Mouse (Mus musculus) forebrain, embryonic 14.5 days (tissue): ENCODE measurements around the gene Rfx5. TPM values are rescaled to one million over a fixed set of nuclear protein-coding genes. Genes with fewer than 3 reads are reported as not detected.

Experiments
- ATAC-seq: fragments of 200-750 bp; cut with Nextera tagmentation; 2 replicates; pipeline ENCODE4 v1.8.0; 2017; ENCODE audit warnings: mild to moderate bottlenecking, moderate library complexity
- DNase-seq: peaks from one replicate; pipeline ENCODE4 v3.0.0-alpha.2; 2015; ENCODE audit warnings: low spot score
- H3K27ac ChIP-seq: fragments of 300-500 bp; sonication (generic); 2 replicates; pipeline ENCODE4 v1.5.1; 2014; ENCODE audit warnings: low read depth, mild to moderate bottlenecking, control low read depth, low read length, moderate library complexity
- H3K27me3 ChIP-seq: fragments of 300-500 bp; sonication (generic); replicated peaks from 2 replicates; pipeline ENCODE4 v1.6.1; 2014; ENCODE audit warnings: low read length, control low read depth, mixed read lengths; ENCODE audit not compliant: control insufficient read depth, insufficient read depth
- H3K36me3 ChIP-seq: fragments of 300-500 bp; sonication (generic); 2 replicates; pipeline ENCODE4 v1.6.1; 2014; ENCODE audit warnings: low read length, control low read depth; ENCODE audit not compliant: control insufficient read depth, insufficient read depth
- H3K4me1 ChIP-seq: fragments of 300-500 bp; sonication (generic); 2 replicates; pipeline ENCODE4 v1.6.1; 2014; ENCODE audit warnings: antibody characterized with exemption, low read length, control low read depth; ENCODE audit not compliant: control insufficient read depth, insufficient read depth
- H3K4me2 ChIP-seq: fragments of 300-500 bp; sonication (generic); 2 replicates; pipeline ENCODE4 v1.6.1; 2014; ENCODE audit warnings: mild to moderate bottlenecking, control low read depth, low read length
- H3K4me3 ChIP-seq: fragments of 300-500 bp; sonication (generic); 2 replicates; pipeline ENCODE4 v1.5.1; 2014; ENCODE audit warnings: low read depth, low read length, control low read depth
- H3K9ac ChIP-seq: fragments of 300-500 bp; sonication (generic); 2 replicates; pipeline ENCODE4 v1.6.1; 2014; ENCODE audit warnings: mild to moderate bottlenecking, low read length, control low read depth, moderate library complexity
- H3K9me3 ChIP-seq: fragments of 300-500 bp; sonication (generic); replicated peaks from 2 replicates; pipeline ENCODE4 v1.6.1; 2016; ENCODE audit warnings: low read length, control low read depth, mixed read lengths; ENCODE audit not compliant: control insufficient read depth
- WGBS: fragments of 180-500 bp; shearing (Covaris S2); extraction: QIAGEN DNeasy Blood & Tissue Kit; methylation state at CpG from one replicate; pipeline ENCODE4 v1.1.7; 2014; 5-methylcytosine and 5-hydroxymethylcytosine counted together
- polyA plus RNA-seq: library from polyadenylated mRNA; unstranded; fragments of >200 nt; fragmentation: Nextera tagmentation; extraction: Ambion mirVana; gene quantifications from 2 replicates; pipeline ENCODE4 v1.2.1, GENCODE M21; 2014

The Rfx5 gene
- polyA plus RNA-seq, 1 experiment from 2014 or later, result 5.6 TPM

- peaks cover 12% of the 10 kb centered on the region for H3K4me1 ChIP-seq
- H3K4me3 ChIP-seq, result no peak overlapping the region
- H3K36me3 ChIP-seq, result no peaks in the 10 kb centered on the region
- H3K27me3 ChIP-seq, result no peaks in the 10 kb centered on the region
- 80% methylated on average over 3 of the region's 3 CpGs for WGBS
- H3K9me3 ChIP-seq, result no peaks in the 10 kb centered on the region
- H3K9ac ChIP-seq, result no peak overlapping the region
- DNase-seq (no peak), ATAC-seq (no peak)
- H3K27ac ChIP-seq, result no peak overlapping the region
- no peak overlapping the region for H3K4me2 ChIP-seq
Measured at GRCm38 (mm10) chr3:94972552-94972951, 18.7 kb downstream of the Rfx5 start.

- no peaks in the 10 kb centered on the region for H3K36me3 ChIP-seq
- no peak overlapping the region for H3K4me2 ChIP-seq
- no peaks in the 10 kb centered on the region for H3K27me3 ChIP-seq
- no peak overlapping the region for H3K27ac ChIP-seq
- no peak for DNase-seq
- H3K9ac ChIP-seq, result no peak overlapping the region
- no peak for ATAC-seq
- H3K4me1 ChIP-seq, result peaks cover 12% of the 10 kb centered on the region
- H3K9me3 ChIP-seq, result no peaks in the 10 kb centered on the region
- peak overlapping the region; percentile 55; the same call in 1 of the 2 replicates for H3K4me3 ChIP-seq
- WGBS, result 83% methylated on average over 5 of the region's 5 CpGs
Measured at GRCm38 (mm10) chr3:94973620-94974019, 19.7 kb downstream of the Rfx5 start.

DNA sequence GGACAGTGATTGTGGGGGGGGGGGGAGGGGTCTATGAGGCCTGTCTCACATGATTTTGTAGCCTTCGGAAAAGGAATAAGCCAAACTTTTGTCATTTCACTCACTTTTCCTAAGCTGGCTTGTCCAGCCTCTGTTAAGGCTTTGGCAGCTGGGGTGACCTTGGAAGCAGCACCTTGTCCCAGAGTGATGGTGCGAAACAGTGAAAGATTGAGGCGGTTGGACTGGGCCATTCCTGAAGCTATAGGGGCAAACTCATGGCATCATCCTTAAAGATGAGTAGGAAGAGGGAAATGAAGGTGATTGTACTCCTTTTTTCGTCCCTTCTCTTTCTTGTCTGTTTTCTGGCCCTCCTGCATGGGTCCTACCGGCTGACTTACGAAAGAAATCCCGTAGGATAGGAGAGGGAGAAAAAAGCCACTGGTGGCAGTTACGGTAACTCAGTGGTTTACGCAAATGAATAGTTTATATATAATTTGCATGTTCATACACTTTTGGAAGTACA is 20.2 kb downstream of the Rfx5 start:
- no peaks in the 10 kb centered on the region for H3K36me3 ChIP-seq
- DNase-seq, result no peak
- peak overlapping the region; percentile 56 for H3K9ac ChIP-seq
- H3K27ac ChIP-seq, result 0 out of 2 replicates have a peak overlapping the region, but pooled peaks have one; percentile 86
- peak overlapping the region; percentile 64 for H3K4me2 ChIP-seq
- peak overlapping the region; percentile 55 for H3K4me3 ChIP-seq
- H3K27me3 ChIP-seq, result no peaks in the 10 kb centered on the region
- H3K4me1 ChIP-seq, result peaks cover 12% of the 10 kb centered on the region
- peak; percentile 30; the same call in 1 of the 2 replicates for ATAC-seq
- WGBS, result 23% methylated on average over 9 of the region's 9 CpGs
- no peaks in the 10 kb centered on the region for H3K9me3 ChIP-seq

DNA sequence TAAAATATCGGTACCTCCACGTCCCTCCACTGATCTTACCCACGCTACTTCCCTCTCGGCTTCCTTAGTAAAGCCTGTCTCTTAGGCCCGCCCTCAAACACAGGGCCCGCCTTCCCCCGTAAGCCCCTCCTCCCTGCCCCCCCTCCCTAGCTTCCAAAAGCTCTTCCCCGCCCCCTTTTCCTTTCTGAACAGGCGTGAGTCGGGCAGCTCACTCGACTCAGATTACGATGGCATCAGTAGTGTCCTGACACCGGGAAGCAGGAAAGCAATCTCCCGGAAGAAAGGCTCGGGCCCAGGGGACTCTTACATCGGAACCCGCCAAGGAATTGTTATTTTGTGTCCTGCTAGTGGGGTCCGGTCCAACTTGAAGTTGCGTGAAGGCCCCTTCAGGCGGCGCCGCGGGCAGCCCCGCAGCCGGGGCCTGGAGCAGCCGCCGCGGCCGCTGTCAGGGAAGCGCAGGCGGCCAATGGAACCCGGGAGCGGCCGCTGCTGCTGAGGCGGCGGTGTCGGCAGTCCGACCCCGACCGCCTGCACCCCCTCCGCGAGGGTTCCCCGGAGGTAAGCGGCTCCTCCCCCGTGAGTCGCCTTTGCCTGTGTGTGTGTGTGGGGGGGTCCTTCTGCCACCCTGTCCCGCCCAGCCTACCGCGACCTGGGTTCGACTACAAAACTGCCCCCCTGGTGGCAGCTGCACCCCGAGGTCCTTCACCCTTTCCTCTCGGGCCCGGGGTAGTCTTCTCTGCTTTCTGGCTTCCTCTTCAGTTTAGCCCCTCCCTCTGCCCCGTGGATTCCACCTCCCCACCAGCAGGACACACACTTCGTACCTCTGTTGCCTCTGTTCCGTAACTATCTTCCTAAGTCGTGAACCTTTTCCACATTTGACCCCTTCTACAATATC is 20.9 kb downstream of the Rfx5 start, which contains the start of gene Pi4kb:
Gene Pi4kb, plus strand, starts transcription at position 204 of the 895 bp plus-strand sequence.
- Histone ChIP-seq H3K27me3 (no peaks in the 10 kb centered on the region), H3K9ac (peak within 1 kb of the TSS; percentile 78), H3K9me3 (no peaks in the 10 kb centered on the region), H3K36me3 (no peaks in the 10 kb centered on the region), H3K4me2 (peak within 1 kb of the TSS; percentile 64), H3K4me3 (peak within 1 kb of the TSS; percentile 55), H3K4me1 (peaks cover 12% of the 10 kb centered on the region), H3K27ac (peak within 1 kb of the TSS; percentile 86)
- peak; percentile 94 for ATAC-seq
- under 1% methylated on average over 52 of the region's 57 CpGs for WGBS
- DNase-seq, result peak; percentile 97

DNA sequence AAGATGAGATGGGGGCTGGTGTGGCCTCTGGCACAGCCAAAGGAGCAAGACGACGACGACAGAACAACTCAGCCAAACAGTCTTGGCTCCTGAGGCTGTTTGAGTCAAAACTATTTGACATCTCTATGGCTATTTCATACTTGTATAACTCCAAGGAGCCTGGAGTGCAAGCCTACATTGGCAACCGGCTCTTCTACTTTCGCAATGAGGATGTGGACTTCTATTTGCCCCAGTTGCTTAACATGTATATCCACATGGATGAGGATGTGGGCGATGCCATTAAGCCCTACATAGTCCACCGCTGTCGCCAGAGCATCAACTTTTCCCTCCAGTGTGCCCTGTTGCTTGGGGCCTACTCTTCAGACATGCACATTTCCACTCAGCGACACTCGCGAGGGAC is 30.4 kb downstream of the Rfx5 start:
- no peaks in the 10 kb centered on the region for H3K4me1 ChIP-seq
- no peak overlapping the region for H3K9ac ChIP-seq
- no peak overlapping the region for H3K4me3 ChIP-seq
- H3K4me2 ChIP-seq, result no peak overlapping the region
- WGBS, result 93% methylated on average over 11 of the region's 11 CpGs
- ATAC-seq (no peak), DNase-seq (no peak)
- H3K27me3 ChIP-seq, result no peaks in the 10 kb centered on the region
- no peaks in the 10 kb centered on the region for H3K9me3 ChIP-seq
- H3K36me3 ChIP-seq, result peaks cover 63% of the 10 kb centered on the region
- no peak overlapping the region for H3K27ac ChIP-seq

- DNase-seq, result no peak
- 98% methylated on average over 2 of the region's 2 CpGs for WGBS
- H3K9me3 ChIP-seq, result no peaks in the 10 kb centered on the region
- H3K4me1 ChIP-seq, result no peaks in the 10 kb centered on the region
- H3K27ac ChIP-seq, result no peak overlapping the region
- peaks cover 64% of the 10 kb centered on the region for H3K36me3 ChIP-seq
- no peak overlapping the region for H3K4me2 ChIP-seq
- H3K27me3 ChIP-seq, result no peaks in the 10 kb centered on the region
- H3K9ac ChIP-seq, result no peak overlapping the region
- ATAC-seq, result no peak
- H3K4me3 ChIP-seq, result no peak overlapping the region
Measured at GRCm38 (mm10) chr3:94985513-94985912, 31.6 kb downstream of the Rfx5 start.

DNA sequence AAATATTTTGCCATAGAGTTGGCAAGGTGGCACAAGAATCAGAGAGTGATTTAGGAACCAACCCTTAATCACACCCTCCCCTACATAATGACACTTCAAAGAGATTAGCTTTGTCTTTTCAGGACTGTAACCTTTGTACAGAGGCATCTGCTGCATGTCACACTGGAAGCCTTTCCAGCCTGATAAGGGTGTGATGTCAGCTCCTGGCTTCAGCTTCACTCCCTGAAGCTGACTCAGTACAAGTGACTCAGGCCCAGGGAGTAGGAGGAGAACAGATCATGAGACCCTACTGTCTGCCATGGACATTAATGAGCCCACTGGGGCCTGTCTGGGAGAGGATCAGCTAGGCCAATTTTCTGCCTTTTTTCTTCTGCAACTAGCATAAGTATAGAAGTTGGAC is 33.7 kb downstream of the Rfx5 start:
- Histone ChIP-seq H3K27me3 (no peaks in the 10 kb centered on the region), H3K36me3 (peaks cover 48% of the 10 kb centered on the region), H3K4me3 (no peak overlapping the region), H3K4me1 (no peaks in the 10 kb centered on the region), H3K9me3 (no peaks in the 10 kb centered on the region), H3K9ac (no peak overlapping the region), H3K27ac (no peak overlapping the region), H3K4me2 (no peak overlapping the region)
- DNase-seq (no peak), ATAC-seq (no peak)

DNA sequence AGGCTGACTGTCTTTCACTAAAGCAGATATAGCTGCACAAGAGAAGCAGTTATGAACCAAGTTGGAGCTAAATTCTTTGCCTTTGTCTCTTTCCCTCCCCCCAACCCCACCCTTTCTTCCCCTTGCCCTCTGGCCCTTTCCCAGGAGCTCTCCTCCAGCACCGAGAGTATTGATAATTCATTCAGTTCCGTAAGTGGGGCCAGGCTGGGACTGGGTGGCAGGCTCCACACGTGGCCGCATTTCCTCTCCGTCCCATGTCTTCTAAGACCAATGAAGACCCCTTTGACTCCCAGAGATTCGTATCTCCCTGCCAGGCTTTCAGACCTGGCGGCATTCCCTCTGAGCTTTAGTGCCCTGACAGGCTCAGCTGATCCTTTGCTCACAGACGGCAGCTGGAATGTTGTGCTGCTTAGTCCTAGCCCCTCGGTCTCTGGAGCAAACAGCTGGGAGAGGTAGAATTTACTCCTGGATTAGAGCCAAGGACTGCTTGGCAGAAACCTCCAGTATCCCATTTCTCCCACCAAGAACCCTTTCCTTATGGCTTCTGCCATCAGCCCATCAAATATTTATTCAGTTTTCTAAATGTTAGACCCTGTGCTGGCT is 35.4 kb downstream of the Rfx5 start:
- H3K27ac ChIP-seq, result no peak overlapping the region
- WGBS, result 62% methylated on average over 9 of the region's 9 CpGs

GRCm38 (mm10) chr3:94996946-94997345 is 43.1 kb downstream of the Rfx5 start:
- Histone ChIP-seq H3K27me3 (no peaks in the 10 kb centered on the region), H3K4me3 (no peak overlapping the region), H3K27ac (no peak overlapping the region), H3K9me3 (no peaks in the 10 kb centered on the region), H3K4me2 (no peak overlapping the region), H3K4me1 (no peaks in the 10 kb centered on the region), H3K9ac (no peak overlapping the region), H3K36me3 (peaks cover 91% of the 10 kb centered on the region)
- WGBS, result 27% methylated on average over 2 of the region's 2 CpGs
- DNase-seq (peak; percentile 85), ATAC-seq (0 out of 2 replicates have a peak, but pooled peaks have one; percentile 37)

More for the DNA sequence above, 35.4 kb downstream of the Rfx5 start:
- Histone ChIP-seq H3K4me2 (no peak overlapping the region), H3K4me1 (no peaks in the 10 kb centered on the region), H3K9me3 (no peaks in the 10 kb centered on the region), H3K4me3 (no peak overlapping the region), H3K9ac (no peak overlapping the region), H3K27me3 (no peaks in the 10 kb centered on the region), H3K36me3 (peaks cover 59% of the 10 kb centered on the region)
- ATAC-seq (no peak), DNase-seq (no peak)
